ENCODE assay signal across 9 mouse cellular contexts in the genomic region with DNA sequence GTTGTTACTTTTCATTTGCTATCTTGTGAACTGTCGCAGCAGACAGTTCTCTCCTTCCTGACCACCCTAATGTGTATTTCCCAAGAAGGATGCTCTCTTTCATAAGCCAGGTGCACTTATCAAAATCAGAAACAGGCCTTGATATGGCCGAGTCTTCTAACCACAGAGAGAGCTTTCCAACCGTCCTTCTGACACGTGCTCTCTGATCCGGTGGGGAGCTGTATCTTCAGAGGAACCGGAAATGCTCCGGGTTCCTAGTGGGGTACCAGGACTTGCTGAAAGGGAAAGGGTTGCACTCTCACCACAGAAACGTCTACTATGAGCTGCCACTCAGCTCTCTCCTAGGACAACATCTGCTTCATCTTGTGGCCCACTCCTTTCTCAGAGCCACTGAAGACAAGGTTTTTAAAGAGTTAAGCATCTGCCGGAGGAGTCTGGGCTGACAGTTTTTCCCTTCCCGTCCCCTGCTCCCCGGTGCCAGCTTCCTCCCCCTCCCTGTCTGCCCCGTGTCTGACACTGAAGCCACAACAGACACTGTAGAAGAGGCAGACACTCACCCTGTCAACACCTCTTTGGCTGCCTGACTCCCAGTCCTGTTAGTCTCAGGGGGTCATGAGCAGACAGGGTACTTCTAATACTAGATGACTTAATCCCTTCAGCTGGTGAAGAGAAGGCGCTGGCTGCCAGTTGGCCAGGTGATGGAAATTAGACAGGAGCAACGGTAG.
DNase-seq lines count a peak whose midpoint lies in the region; ATAC-seq and TF ChIP-seq lines count a peak whose summit lies in the region.
"Had no signal": no experiment of that assay in that cellular context is flagged by ENCODE, and none has a peak within 500 bp of the region (broad histone marks: within the 10 kb centered on the region; RNA-seq: fewer than 3 reads in every experiment).

No protein-coding gene starts in this region.

- TF ChIP-seq POLR2A in myocyte (IDR thresholded peaks at IDR 0.05; ENCODE audit: insufficient read length, low read depth), result no peak

- peak; percentile 54 for DNase-seq in gastrocnemius, adult 2 months
- DNase-seq in gastrocnemius, postnatal 36 days, result no peak
- DNase-seq in Muller cell, postnatal 12 days (ENCODE audit: inconsistent ontology term), result peak; percentile 75
- DNase-seq in heart, postnatal 0 days (ENCODE audit: low spot score), result peak; percentile 25
- no peak for DNase-seq in urinary bladder, postnatal 14 days (ENCODE audit: low spot score)
- DNase-seq in left cerebral cortex, adult 2 months (ENCODE audit: extremely low spot score in 1 of 2, low spot score in 2 of 2), result no peak
- DNase-seq: kidney, postnatal 36 days had no signal

- H3K27me3 ChIP-seq in heart, postnatal 0 days (ENCODE audit: control insufficient read depth, insufficient read depth, low read length), result peaks cover 4% of the 10 kb centered on the region; the same call in 1 of the 2 replicates
- no peaks in the 10 kb centered on the region for H3K27me3 ChIP-seq in myocyte (ENCODE audit: control insufficient read depth, insufficient read depth, insufficient read length)
- H3K27me3 ChIP-seq in intestine, embryonic 15.5 days (replicated peaks), result no peaks in the 10 kb centered on the region

- TF ChIP-seq CTCF in gastrocnemius, adult 2 months (IDR thresholded peaks at IDR 0.05), result no peak
- TF ChIP-seq CTCF in heart, postnatal 0 days (IDR thresholded peaks at IDR 0.05; ENCODE audit: low read depth), result no peak
- no peak for TF ChIP-seq CTCF in left cerebral cortex, adult 2 months (IDR thresholded peaks at IDR 0.05)

- H3K36me3 ChIP-seq in heart, postnatal 0 days (replicated peaks; ENCODE audit: control insufficient read depth, insufficient read depth, low read length), result no peaks in the 10 kb centered on the region
- H3K36me3 ChIP-seq in myocyte (ENCODE audit: control insufficient read depth, insufficient read depth), result no peaks in the 10 kb centered on the region
- H3K36me3 ChIP-seq in intestine, embryonic 15.5 days, result no peaks in the 10 kb centered on the region

- ATAC-seq in heart, postnatal 0 days (ENCODE audit: insufficient read depth, low read depth), result peak; percentile 51; the same call in 1 of the 2 replicates
- no peak for ATAC-seq in intestine, embryonic 15.5 days

- no peaks in the 10 kb centered on the region for H3K9me3 ChIP-seq in heart, postnatal 0 days (replicated peaks; ENCODE audit: control insufficient read depth, low read length)
- no peaks in the 10 kb centered on the region for H3K9me3 ChIP-seq in intestine, embryonic 15.5 days

- H3K79me2 ChIP-seq in myocyte (ENCODE audit: control insufficient read depth, insufficient read depth), result no peaks in the 10 kb centered on the region

- H3K9ac ChIP-seq in heart, postnatal 0 days (replicated peaks; ENCODE audit: low read depth, low read length), result no peak overlapping the region
- no peak overlapping the region for H3K9ac ChIP-seq in intestine, embryonic 15.5 days

- peak overlapping the region; percentile 31; the same call in 1 of the 2 replicates for H3K27ac ChIP-seq in gastrocnemius, adult 2 months
- no peak overlapping the region; the same call in 1 of the 2 replicates for H3K27ac ChIP-seq in heart, postnatal 0 days (ENCODE audit: low read depth)
- no peak overlapping the region for H3K27ac ChIP-seq in intestine, embryonic 15.5 days
- H3K27ac ChIP-seq in left cerebral cortex, adult 2 months, result no peak overlapping the region

- WGBS in heart, postnatal 0 days, result 9% methylated on average over 14 of the region's 14 CpGs
- 42% methylated on average over 14 of the region's 14 CpGs for WGBS in intestine, embryonic 15.5 days

- intact Hi-C loops in gastrocnemius, adult 2 months (cut with DNase I), result no loop called here
- intact Hi-C loops in gastrocnemius, postnatal 36 days (cut with DNase I), result no loop called here
- intact Hi-C loops in left cerebral cortex, adult 2 months (cut with DNase I), result no loop called here

- no peak overlapping the region for H3ac ChIP-seq in myocyte (ENCODE audit: control insufficient read depth, insufficient read length)

- peak overlapping the region; percentile 1; the same call in 1 of the 2 replicates for H3K4me2 ChIP-seq in heart, postnatal 0 days (ENCODE audit: low read depth, low read length)
- H3K4me2 ChIP-seq in myocyte (ENCODE audit: low read depth), result peak overlapping the region; percentile 41
- H3K4me2 ChIP-seq in intestine, embryonic 15.5 days (replicated peaks), result no peak overlapping the region

- no peak overlapping the region for H3K4me3 ChIP-seq in gastrocnemius, adult 2 months
- H3K4me3 ChIP-seq in heart, postnatal 0 days (ENCODE audit: low read depth, low read length), result no peak overlapping the region
- H3K4me3 ChIP-seq in myocyte, result no peak overlapping the region
- H3K4me3 ChIP-seq in intestine, embryonic 15.5 days (replicated peaks), result no peak overlapping the region
- no peak overlapping the region for H3K4me3 ChIP-seq in left cerebral cortex, adult 2 months

- H3K4me1 ChIP-seq in heart, postnatal 0 days (ENCODE audit: control insufficient read depth, insufficient read depth), result no peaks in the 10 kb centered on the region
- H3K4me1 ChIP-seq in intestine, embryonic 15.5 days (replicated peaks), result no peaks in the 10 kb centered on the region

- TF ChIP-seq EP300 in heart, postnatal 0 days (IDR thresholded peaks at IDR 0.05; ENCODE audit: low read depth), result no peak

TF ChIP-seq in myocyte, 11 proteins besides CTCF, POLR2A, EP300 and RAD21:
- TF ChIP-seq SRF (IDR thresholded peaks at IDR 0.05; ENCODE audit: control insufficient read depth, insufficient read length, low read depth) (no peak), USF1 (IDR thresholded peaks at IDR 0.05; ENCODE audit: low read depth) (no peak), POLR2AphosphoS2 (IDR thresholded peaks at IDR 0.05; ENCODE audit: insufficient read length, low read depth) (no peak), E2F4 (IDR thresholded peaks at IDR 0.05; ENCODE audit: insufficient read depth) (no peak), TCF12 (IDR thresholded peaks at IDR 0.05; ENCODE audit: insufficient read depth, poor library complexity, severe bottlenecking) (no peak), MYOG (IDR thresholded peaks at IDR 0.05; ENCODE audit: control insufficient read depth in 1 of 3, insufficient read depth in 1 of 3, insufficient read length in 2 of 3, low read depth in 2 of 3) (no peak), CEBPB (IDR thresholded peaks at IDR 0.05; ENCODE audit: insufficient read depth, poor library complexity, severe bottlenecking) (no peak), MYOD1 (IDR thresholded peaks at IDR 0.05; ENCODE audit: control insufficient read depth in 1 of 3, insufficient read length in 2 of 3, low read depth in 2 of 3) (no peak)

Comparison
In these comparisons a context has a peak if more than half of its experiments do, and no peak if none do; other contexts are left out.
1. DNase-seq: peak in gastrocnemius, adult 2 months (single experiment), Muller cell, postnatal 12 days (single experiment) and heart, postnatal 0 days (single experiment); none in gastrocnemius, postnatal 36 days (0 of 2), urinary bladder, postnatal 14 days (single experiment) and left cerebral cortex, adult 2 months (0 of 2).